Mouse (Mus musculus): ENCODE measurements at regions not wholly inside any gene's neighbourhood (a gene's known extent, or its start where the extent isn't known, plus 50 kb on each side); places are given as distances from the start of the nearest gene placed in this dataset.

GRCm38 (mm10) chr7:115056992-115057645 lies 313.6 kb downstream of the Insc start:
- no peaks in the 10 kb centered on the region for H3K36me3 ChIP-seq (ENCODE audit: control insufficient read depth, insufficient read depth, low read length)
- ATAC-seq (ENCODE audit: low FRiP score) (peak; percentile 91), DNase-seq (ENCODE audit: low spot score) (peak; percentile 57)
- H3K27ac ChIP-seq (ENCODE audit: low read depth, low read length), result no peak overlapping the region
- H3K4me3 ChIP-seq (ENCODE audit: low read depth, low read length), result no peak overlapping the region
- H3K27me3 ChIP-seq (ENCODE audit: control insufficient read depth, insufficient read depth, low read length), result peaks cover 41% of the 10 kb centered on the region
- H3K4me2 ChIP-seq (replicated peaks; ENCODE audit: low read depth, low read length), result no peak overlapping the region
- no peak overlapping the region for H3K9ac ChIP-seq (ENCODE audit: low read depth, low read length)
- no peaks in the 10 kb centered on the region for H3K9me3 ChIP-seq (ENCODE audit: control insufficient read depth, low read length)
- WGBS, result 14% methylated on average over 3 of the region's 3 CpGs
- H3K4me1 ChIP-seq (replicated peaks; ENCODE audit: control insufficient read depth, insufficient read depth, low read length), result peaks cover 4% of the 10 kb centered on the region

- DNase-seq (ENCODE audit: low spot score) (peak; percentile 23), ATAC-seq (ENCODE audit: low FRiP score) (peak; percentile 67)
- H3K4me3 ChIP-seq (ENCODE audit: low read depth, low read length), result no peak overlapping the region
- H3K27ac ChIP-seq (ENCODE audit: low read depth, low read length), result no peak overlapping the region
- no peak overlapping the region for H3K9ac ChIP-seq (ENCODE audit: low read depth, low read length)
- no peak overlapping the region for H3K4me2 ChIP-seq (replicated peaks; ENCODE audit: low read depth, low read length)
- 16% methylated on average over 3 of the region's 3 CpGs for WGBS
- no peaks in the 10 kb centered on the region for H3K36me3 ChIP-seq (ENCODE audit: control insufficient read depth, insufficient read depth, low read length)
- peaks cover 43% of the 10 kb centered on the region for H3K27me3 ChIP-seq (ENCODE audit: control insufficient read depth, insufficient read depth, low read length)
- H3K9me3 ChIP-seq (ENCODE audit: control insufficient read depth, low read length), result no peaks in the 10 kb centered on the region
- peaks cover 4% of the 10 kb centered on the region for H3K4me1 ChIP-seq (replicated peaks; ENCODE audit: control insufficient read depth, insufficient read depth, low read length)
These were observed 314.2 kb downstream of the Insc start for GRCm38 (mm10) chr7:115057736-115058135.

GRCm38 (mm10) chr7:115060171-115060570 lies 316.7 kb downstream of the Insc start:
- H3K4me1 ChIP-seq (replicated peaks; ENCODE audit: control insufficient read depth, insufficient read depth, low read length), result peaks cover 4% of the 10 kb centered on the region
- no peak overlapping the region for H3K4me3 ChIP-seq (ENCODE audit: low read depth, low read length)
- WGBS, result 54% methylated on average over 5 of the region's 5 CpGs
- DNase-seq (ENCODE audit: low spot score) (no peak), ATAC-seq (ENCODE audit: low FRiP score) (no peak)
- no peak overlapping the region for H3K27ac ChIP-seq (ENCODE audit: low read depth, low read length)
- H3K27me3 ChIP-seq (ENCODE audit: control insufficient read depth, insufficient read depth, low read length), result peaks cover 54% of the 10 kb centered on the region
- no peaks in the 10 kb centered on the region for H3K36me3 ChIP-seq (ENCODE audit: control insufficient read depth, insufficient read depth, low read length)
- H3K9me3 ChIP-seq (ENCODE audit: control insufficient read depth, low read length), result no peaks in the 10 kb centered on the region
- no peak overlapping the region for H3K4me2 ChIP-seq (replicated peaks; ENCODE audit: low read depth, low read length)
- no peak overlapping the region for H3K9ac ChIP-seq (ENCODE audit: low read depth, low read length)

- no peaks in the 10 kb centered on the region for H3K36me3 ChIP-seq (ENCODE audit: control insufficient read depth, insufficient read depth, low read length)
- H3K27ac ChIP-seq (ENCODE audit: low read depth, low read length), result no peak overlapping the region
- no peak overlapping the region for H3K4me2 ChIP-seq (replicated peaks; ENCODE audit: low read depth, low read length)
- no peak overlapping the region for H3K9ac ChIP-seq (ENCODE audit: low read depth, low read length)
- DNase-seq (ENCODE audit: low spot score) (no peak), ATAC-seq (ENCODE audit: low FRiP score) (no peak)
- no peaks in the 10 kb centered on the region for H3K9me3 ChIP-seq (ENCODE audit: control insufficient read depth, low read length)
- H3K4me1 ChIP-seq (replicated peaks; ENCODE audit: control insufficient read depth, insufficient read depth, low read length), result 0 out of 2 replicates have a peak, but pooled peaks cover under 1% of the 10 kb centered on the region
- 73% methylated on average over 3 of the region's 3 CpGs for WGBS
- peaks cover 42% of the 10 kb centered on the region for H3K27me3 ChIP-seq (ENCODE audit: control insufficient read depth, insufficient read depth, low read length)
- H3K4me3 ChIP-seq (ENCODE audit: low read depth, low read length), result no peak overlapping the region
These were observed 319.3 kb downstream of the Insc start for GRCm38 (mm10) chr7:115062817-115063216.

GRCm38 (mm10) chr7:115067641-115068040 lies 324.1 kb downstream of the Insc start:
- Histone ChIP-seq H3K36me3 (ENCODE audit: control insufficient read depth, insufficient read depth, low read length) (no peaks in the 10 kb centered on the region), H3K27ac (ENCODE audit: low read depth, low read length) (no peak overlapping the region), H3K4me2 (replicated peaks; ENCODE audit: low read depth, low read length) (no peak overlapping the region), H3K4me1 (replicated peaks; ENCODE audit: control insufficient read depth, insufficient read depth, low read length) (no peaks in the 10 kb centered on the region), H3K9ac (ENCODE audit: low read depth, low read length) (no peak overlapping the region), H3K27me3 (ENCODE audit: control insufficient read depth, insufficient read depth, low read length) (peaks cover 15% of the 10 kb centered on the region), H3K9me3 (ENCODE audit: control insufficient read depth, low read length) (no peaks in the 10 kb centered on the region), H3K4me3 (ENCODE audit: low read depth, low read length) (no peak overlapping the region)
- ATAC-seq (ENCODE audit: low FRiP score) (no peak), DNase-seq (ENCODE audit: low spot score) (no peak)
- WGBS, result 100% methylated on average over 2 of the region's 2 CpGs

- 87% methylated on average over 2 of the region's 2 CpGs for WGBS
- Histone ChIP-seq H3K27ac (ENCODE audit: low read depth, low read length) (no peak overlapping the region), H3K27me3 (ENCODE audit: control insufficient read depth, insufficient read depth, low read length) (no peaks in the 10 kb centered on the region; the same call in 1 of the 2 replicates), H3K9ac (ENCODE audit: low read depth, low read length) (no peak overlapping the region), H3K9me3 (ENCODE audit: control insufficient read depth, low read length) (no peaks in the 10 kb centered on the region), H3K4me1 (replicated peaks; ENCODE audit: control insufficient read depth, insufficient read depth, low read length) (no peaks in the 10 kb centered on the region), H3K4me3 (ENCODE audit: low read depth, low read length) (no peak overlapping the region), H3K4me2 (replicated peaks; ENCODE audit: low read depth, low read length) (no peak overlapping the region), H3K36me3 (ENCODE audit: control insufficient read depth, insufficient read depth, low read length) (no peaks in the 10 kb centered on the region)
- DNase-seq (ENCODE audit: low spot score) (no peak), ATAC-seq (ENCODE audit: low FRiP score) (no peak)
These were observed 329.9 kb downstream of the Insc start for GRCm38 (mm10) chr7:115073406-115073805.

- H3K27me3 ChIP-seq (ENCODE audit: control insufficient read depth, insufficient read depth, low read length), result no peaks in the 10 kb centered on the region; the same call in 1 of the 2 replicates
- H3K4me1 ChIP-seq (replicated peaks; ENCODE audit: control insufficient read depth, insufficient read depth, low read length), result no peaks in the 10 kb centered on the region
- no peaks in the 10 kb centered on the region for H3K9me3 ChIP-seq (ENCODE audit: control insufficient read depth, low read length)
- no peaks in the 10 kb centered on the region for H3K36me3 ChIP-seq (ENCODE audit: control insufficient read depth, insufficient read depth, low read length)
- no peak for ATAC-seq (ENCODE audit: low FRiP score)
- no peak for DNase-seq (ENCODE audit: low spot score)
- 92% methylated on average over 4 of the region's 4 CpGs for WGBS
- H3K4me2 ChIP-seq (replicated peaks; ENCODE audit: low read depth, low read length), result no peak overlapping the region
- H3K27ac ChIP-seq (ENCODE audit: low read depth, low read length), result no peak overlapping the region
- no peak overlapping the region for H3K9ac ChIP-seq (ENCODE audit: low read depth, low read length)
- no peak overlapping the region for H3K4me3 ChIP-seq (ENCODE audit: low read depth, low read length)
These were observed 333.3 kb downstream of the Insc start for GRCm38 (mm10) chr7:115076781-115077180.

GRCm38 (mm10) chr7:115084711-115085380 lies 341.4 kb downstream of the Insc start:
- H3K4me3 ChIP-seq (ENCODE audit: low read depth, low read length), result no peak overlapping the region
- H3K9ac ChIP-seq (ENCODE audit: low read depth, low read length), result no peak overlapping the region
- no peaks in the 10 kb centered on the region for H3K27me3 ChIP-seq (ENCODE audit: control insufficient read depth, insufficient read depth, low read length)
- H3K9me3 ChIP-seq (ENCODE audit: control insufficient read depth, low read length), result no peaks in the 10 kb centered on the region
- ATAC-seq (ENCODE audit: low FRiP score), result no peak
- no peak overlapping the region for H3K27ac ChIP-seq (ENCODE audit: low read depth, low read length)
- H3K36me3 ChIP-seq (ENCODE audit: control insufficient read depth, insufficient read depth, low read length), result no peaks in the 10 kb centered on the region
- H3K4me2 ChIP-seq (replicated peaks; ENCODE audit: low read depth, low read length), result no peak overlapping the region
- no peaks in the 10 kb centered on the region for H3K4me1 ChIP-seq (replicated peaks; ENCODE audit: control insufficient read depth, insufficient read depth, low read length)
- no peak for DNase-seq (ENCODE audit: low spot score)
- WGBS, result 89% methylated on average over 3 of the region's 3 CpGs
